Mouse (Mus musculus) MEL (cell line): ENCODE measurements around the gene Cnot2. TPM values are rescaled to one million over a fixed set of nuclear protein-coding genes. Genes with fewer than 3 reads are reported as not detected.

Experiments used
- DNase-seq: peaks from one replicate; pipeline ENCODE4 v3.0.0; 2011; ENCODE audit warnings: low read depth, low spot score
- H3K27ac ChIP-seq: 2 replicates; pipeline ENCODE4 v1.5.1; 2012; ENCODE audit warnings: low read depth, mild to moderate bottlenecking, control low read depth, low read length, moderate library complexity; ENCODE audit not compliant: control insufficient read depth
- H3K27me3 ChIP-seq, 2 experiments: fragments of 150-350 bp in 1 of 2; sonication (generic) in 1 of 2; 2 replicates each; pipeline ENCODE4 v1.6.1; 2012; ENCODE audit warnings: low read length in 2 of 2, mild to moderate bottlenecking in 2 of 2, improper control_type of control experiment in 1 of 2, moderate library complexity in 1 of 2; ENCODE audit not compliant: insufficient read depth in 2 of 2, control insufficient read depth in 1 of 2
- H3K36me3 ChIP-seq, 2 experiments: 2 replicates each; pipeline ENCODE4 v1.6.1; 2012 to 2014; ENCODE audit warnings: low read length in 2 of 2, improper control_type of control experiment in 1 of 2, inconsistent platforms in 1 of 2, mild to moderate bottlenecking in 1 of 2; ENCODE audit not compliant: insufficient read depth in 2 of 2, control insufficient read depth in 1 of 2
- H3K4me1 ChIP-seq, 2 experiments: fragments of 150-350 bp in 1 of 2; sonication (generic) in 1 of 2; 2 replicates each; pipeline ENCODE4 v1.6.1; 2012; ENCODE audit warnings: low read length in 2 of 2, improper control_type of control experiment in 1 of 2, mild to moderate bottlenecking in 1 of 2; ENCODE audit not compliant: insufficient read depth in 2 of 2, control insufficient read depth in 1 of 2
- H3K4me3 ChIP-seq, 2 experiments: fragments of 150-350 bp in 1 of 2; sonication (generic) in 1 of 2; 2 replicates each; pipeline ENCODE4 v1.5.1; 2012; ENCODE audit warnings: low read depth in 2 of 2, low read length in 2 of 2, mild to moderate bottlenecking in 2 of 2, moderate library complexity in 2 of 2, control low read depth in 1 of 2, improper control_type of control experiment in 1 of 2; ENCODE audit not compliant: control insufficient read depth in 1 of 2, insufficient read depth in 1 of 2
- H3K79me2 ChIP-seq: 2 replicates; pipeline ENCODE4 v1.6.1; 2012; ENCODE audit warnings: mild to moderate bottlenecking, low read length, moderate library complexity; ENCODE audit not compliant: control insufficient read depth, poor library complexity, insufficient read depth
- H3K9ac ChIP-seq: 2 replicates; pipeline ENCODE4 v1.6.1; 2012; ENCODE audit warnings: low read depth, mild to moderate bottlenecking, control low read depth, low read length, moderate library complexity; ENCODE audit not compliant: control insufficient read depth, poor library complexity, severe bottlenecking
- H3K9me3 ChIP-seq: fragments of 150-350 bp; sonication (generic); replicated peaks from 2 replicates; pipeline ENCODE4 v1.6.1; 2012; ENCODE audit warnings: mild to moderate bottlenecking, low read length, improper control_type of control experiment, moderate library complexity; ENCODE audit not compliant: insufficient read depth
- CHD2 ChIP-seq: IDR thresholded peaks from 2 replicates; pipeline ENCODE4 v1.6.1; 2011; ENCODE audit warnings: low read length, improper control_type of control experiment
- ELF1 ChIP-seq: IDR thresholded peaks from 2 replicates; pipeline ENCODE4 v1.6.1; 2014; ENCODE audit warnings: low read depth, mild to moderate bottlenecking, inconsistent platforms, low read length, improper control_type of control experiment, moderate library complexity
- ETS1 ChIP-seq: IDR thresholded peaks from 2 replicates; pipeline ENCODE4 v1.6.1; 2012; ENCODE audit warnings: low read depth, mild to moderate bottlenecking, inconsistent platforms, low read length, improper control_type of control experiment, moderate library complexity
- GABPA ChIP-seq: IDR thresholded peaks from 2 replicates; pipeline ENCODE4 v1.6.1; 2012; ENCODE audit warnings: low read depth, mild to moderate bottlenecking, inconsistent platforms, low read length, improper control_type of control experiment, moderate library complexity
- HCFC1 ChIP-seq: IDR thresholded peaks from 2 replicates; pipeline ENCODE4 v1.6.1; 2012; ENCODE audit warnings: low read depth, mild to moderate bottlenecking, inconsistent platforms, low read length, improper control_type of control experiment, moderate library complexity
- KAT2A ChIP-seq: conservative IDR thresholded peaks from 2 replicates; pipeline ENCODE4 v1.6.1; 2012; ENCODE audit warnings: low read depth, low read length, improper control_type of control experiment, inconsistent platforms
- MAFK ChIP-seq: IDR thresholded peaks from 2 replicates; pipeline ENCODE4 v1.6.1; 2011; ENCODE audit warnings: low read depth, mild to moderate bottlenecking, low read length, improper control_type of control experiment, borderline replicate concordance
- MAX ChIP-seq: IDR thresholded peaks from 2 replicates; pipeline ENCODE4 v1.6.1; 2011; ENCODE audit warnings: low read length, improper control_type of control experiment
- MAZ ChIP-seq: IDR thresholded peaks from 2 replicates; pipeline ENCODE4 v1.6.1; 2012; ENCODE audit warnings: low read depth, mild to moderate bottlenecking, inconsistent platforms, low read length, improper control_type of control experiment
- MEF2A ChIP-seq: IDR thresholded peaks from 2 replicates; pipeline ENCODE4 v1.6.1; 2014; ENCODE audit warnings: low read depth, mild to moderate bottlenecking, inconsistent platforms, low read length, improper control_type of control experiment; ENCODE audit not compliant: poor library complexity, insufficient replicate concordance, severe bottlenecking; ENCODE audit errors: extremely low read depth
- MXI1 ChIP-seq: IDR thresholded peaks from 2 replicates; pipeline ENCODE4 v1.6.1; 2011; ENCODE audit warnings: mild to moderate bottlenecking, low read depth, low read length, improper control_type of control experiment
- MYC ChIP-seq: IDR thresholded peaks from 2 replicates; pipeline ENCODE4 v1.6.1; 2011; ENCODE audit warnings: low read depth, mild to moderate bottlenecking, low read length, improper control_type of control experiment, moderate library complexity
- NELFE ChIP-seq: IDR thresholded peaks from 2 replicates; pipeline ENCODE4 v1.6.1; 2011; ENCODE audit warnings: low read depth, low read length, improper control_type of control experiment
- POLR2A ChIP-seq, 2 experiments: IDR thresholded peaks; 2 replicates each; pipeline ENCODE4 v1.6.1; 2011 to 2012; ENCODE audit warnings: low read length in 2 of 2, mild to moderate bottlenecking in 2 of 2, control low read depth in 1 of 2, improper control_type of control experiment in 1 of 2, low read depth in 1 of 2, moderate library complexity in 1 of 2; ENCODE audit not compliant: control insufficient read depth in 1 of 2, insufficient read depth in 1 of 2, poor library complexity in 1 of 2
- RAD21 ChIP-seq: IDR thresholded peaks from 2 replicates; pipeline ENCODE4 v1.6.1; 2011; ENCODE audit warnings: mild to moderate bottlenecking, low read depth, low read length, improper control_type of control experiment
- SIN3A ChIP-seq: IDR thresholded peaks from 2 replicates; pipeline ENCODE4 v1.6.1; 2012; ENCODE audit warnings: low read length, improper control_type of control experiment, inconsistent platforms
- SMC3 ChIP-seq: IDR thresholded peaks from 2 replicates; pipeline ENCODE4 v1.6.1; 2011; ENCODE audit warnings: low read depth, low read length, improper control_type of control experiment
- UBTF ChIP-seq: IDR thresholded peaks from 2 replicates; pipeline ENCODE4 v1.6.1; 2012; ENCODE audit warnings: low read depth, mild to moderate bottlenecking, inconsistent platforms, low read length, improper control_type of control experiment, moderate library complexity, borderline replicate concordance; ENCODE audit not compliant: insufficient read depth
- USF2 ChIP-seq, 2 experiments: IDR thresholded peaks; 2 replicates each; pipeline ENCODE4 v1.6.1; 2011 to 2012; ENCODE audit warnings: improper control_type of control experiment in 2 of 2, low read length in 2 of 2, borderline replicate concordance in 1 of 2, inconsistent platforms in 1 of 2, low read depth in 1 of 2, mild to moderate bottlenecking in 1 of 2; ENCODE audit not compliant: insufficient read depth in 1 of 2
- ZC3H11A ChIP-seq: IDR thresholded peaks from 2 replicates; pipeline ENCODE4 v1.6.1; 2012; ENCODE audit warnings: low read depth, mild to moderate bottlenecking, inconsistent platforms, low read length, improper control_type of control experiment
- polyA plus RNA-seq, 2 experiments: library from polyadenylated mRNA; stranded (reverse) in 1 of 2; unstranded in 1 of 2; fragments of >175 nt in 1 of 2; fragments of >200 nt in 1 of 2; gene quantifications; 2 replicates each; pipeline versions ENCODE4 v1.2.1 to v1.2.4; 2012; ENCODE audit warnings: low replicate concordance in 2 of 2, low read depth in 1 of 2; ENCODE audit not compliant: insufficient read length in 2 of 2, insufficient read depth in 1 of 2, missing spikeins in 1 of 2
- total RNA-seq: library from RNA; depleted of rRNA; stranded (reverse); fragments of 300-350 nt; gene quantifications from 2 replicates; pipeline ENCODE4 v1.2.3, GENCODE M21; 2012

Cnot2 gene
- total and polyA plus RNA-seq, 3 experiments, result 84.3 to 554 (median 88.8) TPM

DNA sequence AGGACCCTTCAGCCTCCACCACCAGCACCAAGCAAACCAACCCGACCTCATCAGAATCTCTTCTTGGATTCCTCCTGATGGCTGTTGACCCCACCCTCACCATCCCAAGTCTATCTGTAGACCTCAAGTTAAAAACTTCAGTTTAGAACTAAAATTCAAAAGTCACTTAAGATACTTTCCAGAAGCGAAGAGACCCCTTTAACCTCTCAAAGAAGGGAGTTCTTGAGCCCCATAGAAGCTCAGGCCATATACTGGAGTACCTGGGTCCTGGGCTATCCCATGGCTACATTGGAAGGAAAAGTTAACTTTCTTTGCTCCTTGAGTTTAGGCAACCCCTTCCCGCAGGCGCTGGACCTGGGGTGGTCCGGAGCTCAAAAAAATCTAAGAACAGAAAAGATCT, 108.7 kb downstream of the Cnot2 start:
- no peaks in the 10 kb centered on the region for H3K9me3 ChIP-seq
- DNase-seq, result no peak
- H3K27me3 ChIP-seq, result no peaks in the 10 kb centered on the region
- H3K4me1 ChIP-seq, result no peaks in the 10 kb centered on the region
- no peak overlapping the region for H3K9ac ChIP-seq
- H3K79me2 ChIP-seq, result no peaks in the 10 kb centered on the region
- no peak overlapping the region for H3K4me3 ChIP-seq
- H3K27ac ChIP-seq, result no peak overlapping the region
- TF ChIP-seq MAFK (no peak), HCFC1 (no peak), SMC3 (no peak)
- H3K36me3 ChIP-seq, result no peaks in the 10 kb centered on the region

DNA sequence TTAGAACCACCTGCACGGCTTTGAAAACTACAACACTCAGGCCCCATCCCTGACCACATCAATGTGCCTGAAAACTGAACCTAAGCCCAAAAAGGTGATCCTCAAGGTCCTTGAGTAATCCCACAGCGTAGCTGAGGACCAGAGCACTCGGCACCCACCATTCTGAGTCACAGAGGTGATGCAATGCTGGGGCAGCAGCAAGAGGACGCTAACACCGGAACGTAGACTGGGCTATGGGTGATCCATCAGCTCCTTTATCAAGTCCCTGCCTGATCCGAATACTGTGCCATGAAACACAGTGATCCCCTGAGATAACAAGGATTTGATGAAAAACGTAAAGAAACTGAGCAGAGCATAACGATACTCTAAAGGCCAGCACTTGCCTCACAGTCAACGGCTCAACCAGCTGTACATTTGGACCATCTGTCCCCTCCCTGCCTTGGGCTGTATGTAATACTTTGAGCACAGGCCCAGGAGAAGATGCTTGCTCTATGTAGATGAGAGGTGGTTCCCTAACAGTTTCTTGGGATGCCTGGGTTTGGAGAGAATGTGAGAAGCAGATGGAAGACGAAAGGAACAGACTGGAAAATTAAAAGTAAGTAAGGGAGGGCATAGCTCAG, 110.9 kb downstream of the Cnot2 start:
- TF ChIP-seq RAD21 (no peak), UBTF (no peak), MXI1 (no peak), ZC3H11A (no peak), POLR2A (IDR thresholded peaks at IDR 0.05; ENCODE audit: control insufficient read depth in 1 of 2, insufficient read depth in 1 of 2, low read depth in 1 of 2, low read length in 2 of 2, poor library complexity in 1 of 2) (no peak), ETS1 (no peak), SIN3A (no peak), KAT2A (no peak), GABPA (no peak), ELF1 (no peak), MEF2A (no peak), NELFE (no peak), CHD2 (no peak), MAX (no peak), MYC (no peak), USF2 (IDR thresholded peaks at IDR 0.05; ENCODE audit: borderline replicate concordance in 1 of 2, insufficient read depth in 1 of 2, low read depth in 1 of 2, low read length in 2 of 2) (no peak), MAZ (no peak)
- no peak for DNase-seq
- Histone ChIP-seq H3K9me3 (no peaks in the 10 kb centered on the region), H3K27me3 (no peaks in the 10 kb centered on the region), H3K9ac (no peak overlapping the region), H3K36me3 (no peaks in the 10 kb centered on the region), H3K4me3 (no peak overlapping the region), H3K4me1 (no peaks in the 10 kb centered on the region), H3K79me2 (no peaks in the 10 kb centered on the region), H3K27ac (no peak overlapping the region)
